Comparison of ENCODE assay signal across 8 mouse cellular contexts in the genomic region with DNA sequence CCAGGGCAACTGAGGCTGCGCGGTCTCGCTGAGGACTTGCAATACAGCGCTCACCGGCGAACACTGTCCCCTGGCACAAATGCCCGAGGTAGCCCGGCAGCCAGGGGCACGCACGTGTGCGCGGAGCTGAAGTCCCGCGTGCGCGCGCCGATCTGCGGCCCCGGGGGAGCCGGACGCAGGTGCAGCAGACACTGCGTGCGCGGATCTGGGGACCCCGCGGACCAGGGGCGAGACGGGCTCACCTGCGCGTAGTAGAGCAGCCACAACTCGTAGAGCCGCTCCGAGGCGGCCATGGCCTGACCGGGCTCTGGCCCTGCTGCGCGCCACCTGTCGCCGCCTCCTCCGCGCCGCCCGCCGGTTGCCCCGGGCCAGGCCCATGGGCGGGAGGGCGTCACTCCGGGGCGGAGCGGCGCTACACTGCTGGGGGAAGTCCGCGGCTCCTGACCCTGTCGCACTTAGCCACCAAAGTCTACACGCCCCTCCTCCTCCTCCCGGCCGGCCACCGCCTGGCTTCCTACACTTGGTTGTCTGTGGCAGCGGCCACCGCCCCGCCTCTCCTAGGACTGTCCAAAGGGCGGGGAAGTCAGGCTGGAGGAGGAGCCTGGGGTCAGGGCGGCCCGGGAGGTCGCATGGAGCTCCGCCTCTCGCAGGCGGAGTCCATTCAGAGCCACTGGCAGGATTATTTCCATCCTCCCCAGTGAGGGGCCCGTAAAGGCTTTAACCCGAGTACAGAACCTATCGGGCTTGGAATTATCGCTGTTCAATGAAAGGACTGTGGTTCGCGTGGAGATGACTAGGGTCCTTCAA. TPM values are rescaled to one million over a fixed set of nuclear protein-coding genes. Genes with fewer than 3 reads are reported as not detected.
DNase-seq lines count a peak whose midpoint lies in the region; ATAC-seq and TF ChIP-seq lines count a peak whose summit lies in the region.

A gene (minus strand): TSS at position 507 of the 807 bp plus-strand sequence.

- H3K4me2 ChIP-seq in intestine, postnatal 0 days (replicated peaks; ENCODE audit: low read depth) = peak within 1 kb of the TSS; percentile 98

- H3K9ac ChIP-seq in intestine, postnatal 0 days (ENCODE audit: low read depth, low read length) = peak within 1 kb of the TSS; percentile 62

- H3K36me3 ChIP-seq in embryonic facial prominence, embryonic 10.5 days (replicated peaks) = peaks cover 2% of the 10 kb centered on the region
- no peaks in the 10 kb centered on the region for H3K36me3 ChIP-seq in intestine, postnatal 0 days (ENCODE audit: control insufficient read depth, insufficient read depth)
- peaks cover 3% of the 10 kb centered on the region for H3K36me3 ChIP-seq in midbrain, embryonic 10.5 days

- peak; percentile 47 for TF ChIP-seq CTCF in intestine, postnatal 0 days (IDR thresholded peaks at IDR 0.05; ENCODE audit: low read depth)

- DNase-seq in adrenal gland, adult 8-10 months = peak; percentile 96
- DNase-seq in embryonic facial prominence, embryonic 10.5 days (ENCODE audit: low spot score) = peak; percentile 93
- DNase-seq in gonadal fat pad, adult 2 months (ENCODE audit: low read depth) = no peak
- DNase-seq in left cerebral cortex, postnatal 36 days (ENCODE audit: low spot score in 2 of 2) = peak; percentile 72 to 76
- DNase-seq in midbrain, embryonic 10.5 days (ENCODE audit: low spot score) = peak; percentile 94
- peak; percentile 74 to 75 for DNase-seq in right cerebral cortex, postnatal 36 days (ENCODE audit: low spot score in 2 of 2)
- peak; percentile 97 for DNase-seq in yolk sac, embryonic 10.5 days (ENCODE audit: low spot score)

- peaks cover 37% of the 10 kb centered on the region for H3K27me3 ChIP-seq in embryonic facial prominence, embryonic 10.5 days (replicated peaks; ENCODE audit: low read depth, poor library complexity, severe bottlenecking)
- H3K27me3 ChIP-seq in intestine, postnatal 0 days (replicated peaks; ENCODE audit: control insufficient read depth, insufficient read depth, low read length) = no peaks in the 10 kb centered on the region; the same call in 1 of the 2 replicates
- H3K27me3 ChIP-seq in midbrain, embryonic 10.5 days (ENCODE audit: low read depth, poor library complexity, severe bottlenecking) = peaks cover 31% of the 10 kb centered on the region

- H3K27ac ChIP-seq in embryonic facial prominence, embryonic 10.5 days (replicated peaks) = peak within 1 kb of the TSS; percentile 82
- H3K27ac ChIP-seq in intestine, postnatal 0 days (ENCODE audit: low read depth, low read length) = peak within 1 kb of the TSS; percentile 72
- H3K27ac ChIP-seq in midbrain, embryonic 10.5 days (replicated peaks) = peak within 1 kb of the TSS; percentile 84

- intact Hi-C loops in left cerebral cortex, postnatal 36 days (cut with DNase I) = loop anchor here (2.0 to 5.0 kb wide), 2 partner anchors 19 to 33 kb away; no protein-coding TSS in a partner anchor

- peak; percentile 82 for ATAC-seq in intestine, postnatal 0 days

- peak within 1 kb of the TSS; percentile 84 for H3K4me3 ChIP-seq in embryonic facial prominence, embryonic 10.5 days
- H3K4me3 ChIP-seq in intestine, postnatal 0 days (ENCODE audit: low read depth, low read length) = peak within 1 kb of the TSS; percentile 69
- H3K4me3 ChIP-seq in midbrain, embryonic 10.5 days = peak within 1 kb of the TSS; percentile 63

- H3K4me1 ChIP-seq in embryonic facial prominence, embryonic 10.5 days = peaks cover 60% of the 10 kb centered on the region
- H3K4me1 ChIP-seq in intestine, postnatal 0 days (replicated peaks; ENCODE audit: control insufficient read depth, insufficient read depth, low read length) = 0 out of 2 replicates have a peak, but pooled peaks cover 2% of the 10 kb centered on the region
- H3K4me1 ChIP-seq in midbrain, embryonic 10.5 days = peaks cover 75% of the 10 kb centered on the region

- H3K9me3 ChIP-seq in embryonic facial prominence, embryonic 10.5 days = no peaks in the 10 kb centered on the region
- no peaks in the 10 kb centered on the region for H3K9me3 ChIP-seq in intestine, postnatal 0 days (ENCODE audit: control insufficient read depth)
- no peaks in the 10 kb centered on the region for H3K9me3 ChIP-seq in midbrain, embryonic 10.5 days (replicated peaks)

- under 1% methylated on average over 75 of the region's 75 CpGs for WGBS in embryonic facial prominence, embryonic 10.5 days
- under 1% methylated on average over 63 of the region's 75 CpGs for WGBS in intestine, postnatal 0 days
- WGBS in midbrain, embryonic 10.5 days = under 1% methylated on average over 74 of the region's 75 CpGs

RNA-seq across cellular contexts. Expression of the gene that starts here (rescaled TPM):
- total RNA-seq in adrenal gland, adult 8-10 months (2022) = 10 to 100 TPM in 2 of 4 experiments, 1 to 10 TPM in 2; 7.7 to 18.1 (median 13.1) TPM
- 1.9 and 2.0 TPM in 2 replicates for polyA plus RNA-seq in embryonic facial prominence, embryonic 10.5 days (2016; fragmentation: Nextera tagmentation; extraction: Ambion mirVana)
- 18.7 and 23.3 TPM in 2 replicates for polyA plus RNA-seq in gonadal fat pad, adult 2 months (2012; rRNA removed)
- 1.0 and 1.3 TPM in 2 replicates for polyA plus RNA-seq in intestine, postnatal 0 days (2015; fragmentation: Nextera tagmentation; extraction: Ambion mirVana)
- total RNA-seq in left cerebral cortex, postnatal 36 days (2021) = 10 to 100 TPM in 1 of 2 experiments, 1 to 10 TPM in 1; 7.8 to 13.5 TPM
- polyA plus RNA-seq in midbrain, embryonic 10.5 days (2016; fragmentation: Nextera tagmentation; extraction: Ambion mirVana) = 1.3 and 1.4 TPM in 2 replicates
